8 mouse cellular contexts compared by ENCODE assay signal in the genomic region with DNA sequence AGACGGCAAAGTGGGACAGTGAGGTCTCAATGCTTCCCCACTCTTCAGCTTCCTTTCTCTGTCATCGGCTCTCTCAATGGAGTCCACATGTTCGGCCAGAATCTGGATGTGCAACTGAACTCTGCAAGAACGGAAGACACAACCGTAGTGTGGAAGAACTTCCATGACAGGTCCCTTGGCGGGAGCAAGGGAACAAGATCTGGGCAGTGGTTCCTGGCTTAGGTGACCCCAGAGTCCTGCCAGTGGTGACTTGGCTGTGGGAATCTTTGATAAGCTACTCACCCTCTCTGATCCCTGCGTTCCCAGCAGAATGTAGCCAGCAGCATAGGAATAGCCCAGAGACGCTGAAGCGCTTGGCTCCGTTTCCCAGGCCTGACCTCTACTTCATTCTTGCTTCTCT. TPM values are rescaled to one million over a fixed set of nuclear protein-coding genes. Genes with fewer than 3 reads are reported as not detected.
DNase-seq lines count a peak whose midpoint lies in the region; ATAC-seq and TF ChIP-seq lines count a peak whose summit lies in the region.

No protein-coding gene starts in this region.

- peaks cover 47% of the 10 kb centered on the region for H3K4me1 ChIP-seq in kidney, embryonic 16.5 days (ENCODE audit: insufficient read depth, low read length)
- H3K4me1 ChIP-seq in cortical plate, adult 2 months (ENCODE audit: control insufficient read depth, insufficient read depth, low read length): peaks cover 2% of the 10 kb centered on the region; the same call in 1 of the 2 replicates
- H3K4me1 ChIP-seq in hindbrain, embryonic 12.5 days: peaks cover 52% of the 10 kb centered on the region
- peaks cover 56% of the 10 kb centered on the region for H3K4me1 ChIP-seq in midbrain, embryonic 15.5 days

- peaks cover 17% of the 10 kb centered on the region; the same call in 1 of the 2 replicates for H3K36me3 ChIP-seq in kidney, embryonic 16.5 days (ENCODE audit: insufficient read depth, low read length)
- peaks cover 27% of the 10 kb centered on the region for H3K36me3 ChIP-seq in hindbrain, embryonic 12.5 days
- peaks cover 6% of the 10 kb centered on the region; the same call in 1 of the 2 replicates for H3K36me3 ChIP-seq in midbrain, embryonic 15.5 days (replicated peaks)

- no peak for ATAC-seq in kidney, embryonic 16.5 days (ENCODE audit: low FRiP score, low TSS enrichment)
- no peak for ATAC-seq in hindbrain, embryonic 12.5 days (ENCODE audit: low FRiP score)
- 0 out of 2 replicates have a peak, but pooled peaks have one; percentile 0 for ATAC-seq in midbrain, embryonic 15.5 days (replicated peaks)

- DNase-seq in kidney, postnatal 10 days: no peak
- no peak for DNase-seq in frontal cortex, postnatal 36 days (ENCODE audit: low spot score in 2 of 2)
- no peak for DNase-seq in adrenal gland, postnatal 4 days (ENCODE audit: low spot score in 2 of 2)
- DNase-seq in left cerebral cortex, postnatal 36 days (ENCODE audit: low spot score in 2 of 2): no peak

- TF ChIP-seq POLR2A in cortical plate, adult 2 months (IDR thresholded peaks at IDR 0.05; ENCODE audit: extremely low read depth, insufficient read depth, low read length): no peak

- intact Hi-C loops in left cerebral cortex, postnatal 36 days (cut with DNase I): no loop called here

- H3K9ac ChIP-seq in kidney, embryonic 16.5 days (replicated peaks; ENCODE audit: low read length): peak overlapping the region; percentile 90
- peak overlapping the region; percentile 60 for H3K9ac ChIP-seq in hindbrain, embryonic 12.5 days
- peak overlapping the region; percentile 71 for H3K9ac ChIP-seq in midbrain, embryonic 15.5 days

- H3K4me2 ChIP-seq in kidney, embryonic 16.5 days (replicated peaks; ENCODE audit: low read depth, low read length): peak overlapping the region; percentile 81
- peak overlapping the region; percentile 68 for H3K4me2 ChIP-seq in hindbrain, embryonic 12.5 days (replicated peaks)
- H3K4me2 ChIP-seq in midbrain, embryonic 15.5 days: peak overlapping the region; percentile 66

- TF ChIP-seq CTCF in cortical plate, adult 2 months (IDR thresholded peaks at IDR 0.05; ENCODE audit: extremely low read depth, insufficient read depth, low read length): no peak

- H3K27me3 ChIP-seq in kidney, embryonic 16.5 days (ENCODE audit: insufficient read depth, low read length): no peaks in the 10 kb centered on the region
- H3K27me3 ChIP-seq in hindbrain, embryonic 12.5 days: 0 out of 2 replicates have a peak, but pooled peaks cover 3% of the 10 kb centered on the region
- no peaks in the 10 kb centered on the region for H3K27me3 ChIP-seq in midbrain, embryonic 15.5 days (replicated peaks)

- H3K9me3 ChIP-seq in kidney, embryonic 16.5 days (ENCODE audit: low read length): no peaks in the 10 kb centered on the region
- no peaks in the 10 kb centered on the region for H3K9me3 ChIP-seq in hindbrain, embryonic 12.5 days (replicated peaks)
- H3K9me3 ChIP-seq in midbrain, embryonic 15.5 days: no peaks in the 10 kb centered on the region

- peak overlapping the region; percentile 77 for H3K4me3 ChIP-seq in kidney, embryonic 16.5 days (ENCODE audit: low read length)
- peak overlapping the region; percentile 50 for H3K4me3 ChIP-seq in cortical plate, adult 2 months (ENCODE audit: insufficient read depth, low read length)
- peak overlapping the region; percentile 44 for H3K4me3 ChIP-seq in hindbrain, embryonic 12.5 days
- H3K4me3 ChIP-seq in midbrain, embryonic 15.5 days: peak overlapping the region; percentile 63

- WGBS in kidney, embryonic 16.5 days: 25% methylated on average over 10 of the region's 10 CpGs
- WGBS in hindbrain, embryonic 12.5 days: 32% methylated on average over 10 of the region's 10 CpGs
- WGBS in midbrain, embryonic 15.5 days: 26% methylated on average over 10 of the region's 10 CpGs

- peak overlapping the region; percentile 87 for H3K27ac ChIP-seq in kidney, embryonic 16.5 days (ENCODE audit: low read length)
- H3K27ac ChIP-seq in cortical plate, adult 2 months (ENCODE audit: insufficient read depth, low read length): peak overlapping the region; percentile 65
- H3K27ac ChIP-seq in hindbrain, embryonic 12.5 days: peak overlapping the region; percentile 87
- peak overlapping the region; percentile 93 for H3K27ac ChIP-seq in midbrain, embryonic 15.5 days

RNA-seq across cellular contexts. Expression of a gene that starts 0.6 kb away (rescaled TPM):
- polyA plus RNA-seq in kidney, embryonic 16.5 days (2015; fragmentation: Nextera tagmentation; extraction: Ambion mirVana): 27.7 and 28.4 TPM in 2 replicates
- 28.6 and 30.7 TPM in 2 replicates for polyA plus RNA-seq in cortical plate, adult 2 months (2012; rRNA removed)
- polyA plus RNA-seq in hindbrain, embryonic 12.5 days (2016; fragmentation: Nextera tagmentation; extraction: Ambion mirVana): 19.1 and 22.7 TPM in 2 replicates
- polyA plus RNA-seq in midbrain, embryonic 15.5 days (2015; fragmentation: Nextera tagmentation; extraction: Ambion mirVana): 20.3 and 22.9 TPM in 2 replicates
- 10 to 100 TPM; 24.6 to 26.7 TPM for total RNA-seq in adrenal gland, postnatal 4 days (2021)
- 10 to 100 TPM; 18.2 to 20.6 TPM for total RNA-seq in left cerebral cortex, postnatal 36 days (2021)

RNA-seq across cellular contexts. Expression of a gene that starts 4.0 kb away (rescaled TPM):
- polyA plus RNA-seq in kidney, embryonic 16.5 days (2015; fragmentation: Nextera tagmentation; extraction: Ambion mirVana): 136 and 149 TPM in 2 replicates
- 121 and 129 TPM in 2 replicates for polyA plus RNA-seq in cortical plate, adult 2 months (2012; rRNA removed)
- 153 and 155 TPM in 2 replicates for polyA plus RNA-seq in hindbrain, embryonic 12.5 days (2016; fragmentation: Nextera tagmentation; extraction: Ambion mirVana)
- polyA plus RNA-seq in midbrain, embryonic 15.5 days (2015; fragmentation: Nextera tagmentation; extraction: Ambion mirVana): 179 TPM in 2 replicates
- total RNA-seq in adrenal gland, postnatal 4 days (2021): 100 to 1,000 TPM; 117 to 121 TPM
- total RNA-seq in left cerebral cortex, postnatal 36 days (2021): 10 to 100 TPM; 91.7 to 98.1 TPM

RNA-seq across cellular contexts. Expression of a gene that starts 26.9 kb away (rescaled TPM):
- 371 and 404 TPM in 2 replicates for polyA plus RNA-seq in kidney, embryonic 16.5 days (2015; fragmentation: Nextera tagmentation; extraction: Ambion mirVana)
- polyA plus RNA-seq in cortical plate, adult 2 months (2012; rRNA removed): 359 and 377 TPM in 2 replicates
- polyA plus RNA-seq in hindbrain, embryonic 12.5 days (2016; fragmentation: Nextera tagmentation; extraction: Ambion mirVana): 606 and 662 TPM in 2 replicates
- 517 and 553 TPM in 2 replicates for polyA plus RNA-seq in midbrain, embryonic 15.5 days (2015; fragmentation: Nextera tagmentation; extraction: Ambion mirVana)
- total RNA-seq in adrenal gland, postnatal 4 days (2021): 100 to 1,000 TPM; 385 to 394 TPM
- 100 to 1,000 TPM; 284 to 285 TPM for total RNA-seq in left cerebral cortex, postnatal 36 days (2021)

RNA-seq across cellular contexts. Expression of a gene that starts 32.8 kb away (rescaled TPM):
- polyA plus RNA-seq in kidney, embryonic 16.5 days (2015; fragmentation: Nextera tagmentation; extraction: Ambion mirVana): 72.9 and 75.3 TPM in 2 replicates
- 241 and 247 TPM in 2 replicates for polyA plus RNA-seq in cortical plate, adult 2 months (2012; rRNA removed)
- 103 and 107 TPM in 2 replicates for polyA plus RNA-seq in hindbrain, embryonic 12.5 days (2016; fragmentation: Nextera tagmentation; extraction: Ambion mirVana)
- polyA plus RNA-seq in midbrain, embryonic 15.5 days (2015; fragmentation: Nextera tagmentation; extraction: Ambion mirVana): 122 and 140 TPM in 2 replicates
- total RNA-seq in adrenal gland, postnatal 4 days (2021): 100 to 1,000 TPM in 1 of 2 experiments, 10 to 100 TPM in 1; 99.9 to 107 TPM
- 100 to 1,000 TPM; 346 to 355 TPM for total RNA-seq in left cerebral cortex, postnatal 36 days (2021)

RNA-seq across cellular contexts. Expression of a gene that starts 39.6 kb away (rescaled TPM):
- 38.7 and 40.4 TPM in 2 replicates for polyA plus RNA-seq in kidney, embryonic 16.5 days (2015; fragmentation: Nextera tagmentation; extraction: Ambion mirVana)
- 35.6 and 40.8 TPM in 2 replicates for polyA plus RNA-seq in cortical plate, adult 2 months (2012; rRNA removed)
- 34.7 and 35.1 TPM in 2 replicates for polyA plus RNA-seq in hindbrain, embryonic 12.5 days (2016; fragmentation: Nextera tagmentation; extraction: Ambion mirVana)
- 30.5 and 32.8 TPM in 2 replicates for polyA plus RNA-seq in midbrain, embryonic 15.5 days (2015; fragmentation: Nextera tagmentation; extraction: Ambion mirVana)
- total RNA-seq in adrenal gland, postnatal 4 days (2021): 10 to 100 TPM; 50.8 to 54.6 TPM
- total RNA-seq in left cerebral cortex, postnatal 36 days (2021): 10 to 100 TPM; 26.8 TPM
